Mouse (Mus musculus): ENCODE measurements around the gene Appbp2.

DNA sequence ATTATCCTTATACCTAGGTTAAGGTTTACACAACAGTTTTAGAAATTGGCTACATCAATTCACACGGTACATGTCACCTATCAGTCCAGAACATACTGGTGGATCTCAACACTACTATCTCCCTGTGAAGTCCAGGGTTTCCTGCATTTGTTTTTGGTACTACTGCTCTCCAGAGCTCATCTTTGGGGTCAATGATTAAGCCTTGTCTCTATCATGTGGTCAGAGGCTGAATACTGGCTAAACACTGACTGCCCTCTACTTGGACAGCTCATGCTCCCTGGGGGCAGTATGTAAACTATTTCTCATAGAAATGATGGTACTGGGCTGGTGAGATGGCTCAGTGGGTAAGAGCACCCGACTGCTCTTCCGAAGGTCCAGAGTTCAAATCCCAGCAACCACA, 11.7 kb downstream of the Appbp2 start:
- no peak for TF ChIP-seq CTCF (conservative IDR thresholded peaks at IDR 0.05; ENCODE audit: insufficient read depth, insufficient read length, low read depth, low read length)
- TF ChIP-seq POLR2A (IDR thresholded peaks at IDR 0.05; ENCODE audit: low read depth, low read length) = no peak

All from kidney, adult 2 months (tissue).